Mouse (Mus musculus) adrenal gland (tissue): ENCODE data around the gene Timm8a2.

ENCODE experiments used
- intact Hi-C: fragments of 180-260 bp; cut with DNase I; formaldehyde crosslinking; loops from one replicate; pipeline ENCODE4 v1.15.1; 2025
- long read RNA-seq, 2 experiments: library from polyadenylated mRNA; unstranded; transcript quantifications; one replicate each; pipeline ENCODE4 v2.0.0; 2020; ENCODE audit warnings: borderline replicate concordance in 1 of 2; ENCODE audit not compliant: insufficient replicate concordance in 1 of 2

Timm8a2 gene
- long read RNA-seq, experiment 1: 0 reads
- long read RNA-seq, experiment 2: 0 reads

GRCm38 (mm10) chr14:122034451-122034850 lies at the start of gene Timm8a2:
Gene Timm8a2, plus strand, starts transcription at chr14:122034674.
- intact Hi-C loops: no loop called here

GRCm38 (mm10) chr14:121985477-121985876 lies 49.0 kb upstream of the Timm8a2 start:
- intact Hi-C loops: no loop called here

GRCm38 (mm10) chr14:121986028-121986427 lies 48.4 kb upstream of the Timm8a2 start:
- intact Hi-C loops: no loop called here

- intact Hi-C loops: no loop called here
These were observed 47.2 kb upstream of the Timm8a2 start for GRCm38 (mm10) chr14:121987287-121987686.

- intact Hi-C loops: no loop called here
These were observed 46.8 kb upstream of the Timm8a2 start for GRCm38 (mm10) chr14:121987691-121988090.

GRCm38 (mm10) chr14:121989331-121989730 lies 45.1 kb upstream of the Timm8a2 start:
- intact Hi-C loops: no loop called here

GRCm38 (mm10) chr14:121989869-121990268 lies 44.6 kb upstream of the Timm8a2 start:
- intact Hi-C loops: no loop called here

- intact Hi-C loops: no loop called here
These were observed 43.6 kb upstream of the Timm8a2 start for GRCm38 (mm10) chr14:121990897-121991296.

- intact Hi-C loops: no loop called here
These were observed 42.6 kb upstream of the Timm8a2 start for GRCm38 (mm10) chr14:121991921-121992320.

- intact Hi-C loops: no loop called here
These were observed 41.8 kb upstream of the Timm8a2 start for GRCm38 (mm10) chr14:121992395-121993280.

- intact Hi-C loops: no loop called here
These were observed 40.9 kb upstream of the Timm8a2 start for GRCm38 (mm10) chr14:121993616-121994015.

GRCm38 (mm10) chr14:121994171-121994700 lies 40.2 kb upstream of the Timm8a2 start:
- intact Hi-C loops: no loop called here

GRCm38 (mm10) chr14:121994846-121995556 lies 39.5 kb upstream of the Timm8a2 start:
- intact Hi-C loops: no loop called here

- intact Hi-C loops: no loop called here
These were observed 39.0 kb upstream of the Timm8a2 start for GRCm38 (mm10) chr14:121995557-121995870.

GRCm38 (mm10) chr14:121996786-121997185 lies 37.7 kb upstream of the Timm8a2 start:
- intact Hi-C loops: no loop called here

- intact Hi-C loops: no loop called here
These were observed 35.0 kb upstream of the Timm8a2 start for GRCm38 (mm10) chr14:121999455-121999854.

- intact Hi-C loops: no loop called here
These were observed 33.9 kb upstream of the Timm8a2 start for GRCm38 (mm10) chr14:122000346-122001105.

- intact Hi-C loops: no loop called here
These were observed 32.2 kb upstream of the Timm8a2 start for GRCm38 (mm10) chr14:122002224-122002623.

- intact Hi-C loops: no loop called here
These were observed 30.7 kb upstream of the Timm8a2 start for GRCm38 (mm10) chr14:122003812-122004211.

- intact Hi-C loops: no loop called here
These were observed 26.2 kb upstream of the Timm8a2 start for GRCm38 (mm10) chr14:122008261-122008660.

GRCm38 (mm10) chr14:122009502-122009901 lies 25.0 kb upstream of the Timm8a2 start:
- intact Hi-C loops: no loop called here
